Mouse (Mus musculus): ENCODE results near the gene Ap1g2.

Ap1g2 gene

DNA sequence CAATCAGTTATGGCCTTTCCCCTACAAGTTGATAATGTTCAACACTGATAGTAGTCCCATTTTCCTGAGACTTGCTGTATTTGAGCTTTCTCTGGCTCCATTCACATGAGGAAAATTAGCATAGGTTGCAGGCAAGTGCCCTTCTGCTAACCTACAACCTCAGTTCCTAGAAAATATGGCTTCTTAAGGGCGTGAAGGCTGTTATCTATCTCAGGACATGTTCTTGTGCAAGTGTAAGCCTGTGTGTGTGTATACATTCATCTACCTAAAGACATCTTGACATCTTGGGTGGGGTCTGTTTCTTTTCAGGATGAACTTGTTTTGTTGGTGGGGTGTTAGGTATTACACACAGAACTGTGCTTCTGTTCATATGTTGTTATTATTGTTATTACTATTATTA, 47.4 kb downstream of the Ap1g2 start:
- no peak for DNase-seq (ENCODE audit: low read depth)

DNA sequence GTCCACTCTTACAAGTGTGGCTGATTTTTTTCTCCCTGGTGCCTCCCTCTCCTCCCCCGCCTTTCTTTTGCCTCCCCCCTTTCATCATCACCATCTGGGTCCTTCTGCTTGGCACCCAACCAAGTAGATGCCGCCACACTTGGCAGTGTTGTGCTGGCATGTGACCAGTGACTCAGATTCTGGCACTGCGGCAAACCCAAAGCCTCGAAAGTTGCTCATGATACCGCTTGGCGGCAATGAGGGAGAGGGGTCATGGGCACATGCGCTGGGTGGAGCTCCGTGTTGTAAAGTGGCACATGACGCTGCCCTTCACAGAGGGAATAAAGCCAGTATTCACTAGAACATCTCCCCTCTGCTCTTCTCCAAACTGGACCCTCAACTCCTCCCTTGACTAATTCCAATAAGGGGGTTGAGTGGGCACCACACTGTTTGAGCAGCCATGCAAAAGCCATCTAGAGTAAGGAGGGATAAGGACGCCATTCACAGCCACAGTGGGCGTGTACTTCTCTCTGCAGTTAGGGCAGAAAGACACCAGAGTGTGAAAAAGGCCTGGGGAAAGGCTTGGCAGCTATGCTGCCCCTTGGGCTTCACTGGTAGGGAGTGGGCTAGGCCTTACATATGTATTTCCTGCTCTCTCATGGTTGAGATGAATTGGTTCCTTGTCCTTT, 51.1 kb downstream of the Ap1g2 start:
- no peak for DNase-seq (ENCODE audit: low read depth)

DNA sequence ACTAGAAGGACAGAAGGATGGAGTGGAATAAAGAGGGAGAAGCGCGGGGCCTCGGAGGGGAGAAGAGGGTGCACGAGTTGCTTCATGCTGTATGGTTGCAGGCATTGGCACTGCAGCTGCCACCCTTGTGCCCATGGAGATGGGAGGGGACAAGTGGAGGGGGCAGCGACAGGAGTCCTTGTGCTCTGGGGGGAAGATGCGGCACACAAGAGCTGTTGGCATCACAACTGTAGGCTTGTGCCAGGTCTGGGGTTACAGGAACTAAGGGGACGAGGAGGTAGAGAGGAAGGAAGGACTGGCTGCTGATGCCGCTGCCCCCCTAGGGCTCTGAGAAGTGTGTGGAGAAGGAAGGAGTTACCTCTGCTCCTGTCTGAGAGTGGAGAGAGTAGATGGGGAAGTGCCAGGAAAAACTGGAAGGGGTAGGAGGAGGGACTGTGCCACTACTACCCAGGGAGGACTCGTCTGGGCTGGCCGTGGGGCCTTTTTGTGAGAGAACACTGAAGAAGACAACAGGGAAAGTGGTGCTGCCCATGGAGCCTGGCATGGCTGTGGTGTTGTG, 52.1 kb downstream of the Ap1g2 start:
- no peak for DNase-seq (ENCODE audit: low read depth)

DNA sequence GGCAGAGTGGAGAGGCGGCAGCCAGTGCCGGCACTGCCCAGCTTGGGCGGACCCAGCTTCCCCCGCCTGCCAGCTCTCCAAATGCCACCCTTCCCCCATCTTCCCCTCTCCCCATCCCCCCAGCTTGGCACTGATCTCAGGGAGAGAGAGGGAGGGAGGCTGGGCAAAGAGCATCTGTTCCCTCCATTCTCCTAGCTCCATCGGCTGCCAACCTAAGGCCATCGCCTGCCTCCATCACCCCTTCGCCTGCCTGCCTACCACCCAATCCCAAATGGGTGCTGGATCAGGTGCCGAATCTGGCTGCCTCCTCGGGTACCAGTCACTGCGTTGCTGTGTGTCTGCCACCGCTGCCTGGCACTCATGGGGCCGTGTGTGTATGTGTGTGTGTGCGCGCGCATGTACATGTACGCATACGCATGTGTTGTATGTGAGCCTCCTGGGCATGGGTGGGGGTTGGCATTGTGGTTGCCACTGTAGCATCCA, 52.6 kb downstream of the Ap1g2 start:
- no peak for DNase-seq (ENCODE audit: low read depth)

DNA sequence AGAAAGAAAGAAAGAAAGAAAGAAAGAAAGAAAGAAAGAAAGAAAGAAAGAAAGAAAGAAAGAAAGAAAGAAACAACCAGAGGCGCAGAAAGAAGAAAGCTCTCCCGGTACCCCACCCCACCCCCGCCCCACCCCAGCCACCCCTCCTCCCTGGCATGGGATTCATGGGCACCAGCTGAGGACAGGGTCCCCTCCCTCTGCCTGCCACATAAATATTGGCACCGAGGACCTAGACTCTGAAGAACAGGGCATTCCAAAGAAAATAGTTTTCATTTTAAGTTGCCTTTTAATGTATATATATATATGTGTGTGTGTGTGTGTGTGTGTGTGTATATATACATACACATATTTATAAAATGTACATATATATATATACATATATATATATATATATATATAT, 53.3 kb downstream of the Ap1g2 start:
- no peak for DNase-seq (ENCODE audit: low read depth)

DNA sequence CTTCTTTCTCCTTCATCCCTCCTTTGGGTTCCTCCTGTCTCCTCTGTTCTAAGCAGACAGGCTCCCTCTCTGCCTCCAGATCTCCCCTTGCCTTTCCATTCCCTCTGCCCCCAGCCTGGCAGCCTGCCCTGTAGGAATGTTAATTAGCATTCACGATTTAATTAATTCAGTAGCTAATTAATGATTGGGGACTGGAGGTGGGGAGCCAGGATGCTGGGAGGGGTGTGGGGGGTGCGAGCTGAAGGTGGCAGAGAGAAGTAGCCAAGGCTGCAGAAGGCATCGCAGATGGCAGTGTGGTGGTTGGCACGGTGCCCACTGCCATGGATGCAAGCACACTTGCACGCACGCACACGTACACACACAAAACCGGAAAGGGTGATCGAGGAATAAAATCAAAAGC, 53.9 kb downstream of the Ap1g2 start:
- DNase-seq (ENCODE audit: low read depth): no peak

All from induced T-regulatory cell, adult 2 months (primary cell).